Mouse (Mus musculus): ENCODE results near the gene Fancd2os.
A peak's percentile ranks its signal among the peaks of the same experiment; 100 is the strongest.

DNA sequence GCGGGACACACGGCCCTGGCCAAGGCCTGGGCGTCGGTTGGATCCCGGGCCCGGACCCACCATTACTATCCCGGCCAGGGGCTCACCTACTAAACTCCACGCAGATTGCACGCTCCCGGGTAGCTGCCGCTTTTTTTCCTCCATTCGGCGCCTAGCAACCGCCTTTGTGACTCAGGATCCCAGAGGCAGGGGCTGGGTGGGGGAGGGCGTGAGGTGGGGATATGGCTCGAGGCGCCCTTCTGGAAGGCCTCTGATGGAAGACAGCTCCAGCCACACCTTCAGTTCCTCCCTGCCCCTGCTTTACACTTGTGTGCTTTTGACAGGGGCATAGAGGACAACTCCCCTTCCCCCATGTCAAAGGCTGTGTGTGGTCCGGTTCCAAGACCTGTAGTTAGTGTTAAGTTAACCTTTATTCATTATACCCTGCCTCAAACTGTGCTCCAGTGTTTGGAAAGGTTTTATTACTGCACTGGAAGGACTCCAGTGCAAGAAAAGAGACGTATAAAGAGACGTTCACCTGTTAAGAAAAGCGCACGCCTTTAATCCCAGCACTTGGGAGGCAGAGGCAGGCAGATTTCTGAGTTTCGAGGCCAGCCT is at the start of gene Fancd2os:
- no peak for TF ChIP-seq CTCF (conservative IDR thresholded peaks at IDR 0.05; ENCODE audit: low read length)
- TF ChIP-seq NANOG (IDR thresholded peaks at IDR 0.05; ENCODE audit: borderline replicate concordance, low read length) = 0 out of 2 replicates have a peak, but pooled peaks have one; percentile 7
- no peak for TF ChIP-seq POU5F1 (IDR thresholded peaks at IDR 0.05; ENCODE audit: borderline replicate concordance, low read length)

All from E14TG2a.4 (cell line).